Mouse (Mus musculus) forebrain, embryonic 14.5 days (tissue): ENCODE measurements at regions not wholly inside any gene's neighbourhood (a gene's known extent, or its start where the extent isn't known, plus 50 kb on each side); places are given as distances from the start of the nearest gene placed in this dataset.

Source experiments
- ATAC-seq: fragments of 200-750 bp; cut with Nextera tagmentation; 2 replicates; pipeline ENCODE4 v1.8.0; 2017; ENCODE audit warnings: mild to moderate bottlenecking, moderate library complexity
- DNase-seq: peaks from one replicate; pipeline ENCODE4 v3.0.0-alpha.2; 2015; ENCODE audit warnings: low spot score
- H3K27ac ChIP-seq: fragments of 300-500 bp; sonication (generic); 2 replicates; pipeline ENCODE4 v1.5.1; 2014; ENCODE audit warnings: low read depth, mild to moderate bottlenecking, control low read depth, low read length, moderate library complexity
- H3K27me3 ChIP-seq: fragments of 300-500 bp; sonication (generic); replicated peaks from 2 replicates; pipeline ENCODE4 v1.6.1; 2014; ENCODE audit warnings: low read length, control low read depth, mixed read lengths; ENCODE audit not compliant: control insufficient read depth, insufficient read depth
- H3K36me3 ChIP-seq: fragments of 300-500 bp; sonication (generic); 2 replicates; pipeline ENCODE4 v1.6.1; 2014; ENCODE audit warnings: low read length, control low read depth; ENCODE audit not compliant: control insufficient read depth, insufficient read depth
- H3K4me1 ChIP-seq: fragments of 300-500 bp; sonication (generic); 2 replicates; pipeline ENCODE4 v1.6.1; 2014; ENCODE audit warnings: antibody characterized with exemption, low read length, control low read depth; ENCODE audit not compliant: control insufficient read depth, insufficient read depth
- H3K4me2 ChIP-seq: fragments of 300-500 bp; sonication (generic); 2 replicates; pipeline ENCODE4 v1.6.1; 2014; ENCODE audit warnings: mild to moderate bottlenecking, control low read depth, low read length
- H3K4me3 ChIP-seq: fragments of 300-500 bp; sonication (generic); 2 replicates; pipeline ENCODE4 v1.5.1; 2014; ENCODE audit warnings: low read depth, low read length, control low read depth
- H3K9ac ChIP-seq: fragments of 300-500 bp; sonication (generic); 2 replicates; pipeline ENCODE4 v1.6.1; 2014; ENCODE audit warnings: mild to moderate bottlenecking, low read length, control low read depth, moderate library complexity
- H3K9me3 ChIP-seq: fragments of 300-500 bp; sonication (generic); replicated peaks from 2 replicates; pipeline ENCODE4 v1.6.1; 2016; ENCODE audit warnings: low read length, control low read depth, mixed read lengths; ENCODE audit not compliant: control insufficient read depth
- whole genome bisulfite sequencing: fragments of 180-500 bp; shearing (Covaris S2); extraction: QIAGEN DNeasy Blood & Tissue Kit; methylation state at CpG from one replicate; pipeline ENCODE4 v1.1.7; 2014; 5-methylcytosine and 5-hydroxymethylcytosine counted together

DNA sequence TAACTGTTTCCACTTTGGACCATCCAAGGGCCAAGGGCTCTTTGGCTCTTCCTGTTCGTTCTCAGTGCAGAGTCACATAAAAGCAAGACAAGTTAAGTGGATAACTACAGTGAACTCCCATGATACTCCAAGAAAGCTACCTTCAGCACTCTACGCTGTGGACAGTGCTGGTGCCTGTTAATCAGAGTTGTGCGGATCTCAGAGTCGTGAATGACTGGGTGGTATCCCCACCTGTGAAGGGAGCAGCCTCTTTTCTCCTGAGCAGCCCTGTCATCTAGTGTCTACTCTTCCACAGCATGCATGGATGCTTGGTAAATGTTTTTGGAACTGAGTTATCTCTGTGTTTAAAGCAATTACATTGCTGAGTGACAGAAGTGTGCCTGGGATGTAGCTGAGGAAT lies 568.4 kb upstream of the Map3k7 start:
- no peaks in the 10 kb centered on the region for H3K4me1 ChIP-seq
- ATAC-seq (no peak), DNase-seq (no peak)
- H3K4me3 ChIP-seq, result no peak overlapping the region
- no peak overlapping the region for H3K9ac ChIP-seq
- 81% methylated on average over 4 of the region's 4 CpGs for WGBS
- no peak overlapping the region for H3K27ac ChIP-seq
- H3K4me2 ChIP-seq, result no peak overlapping the region
- H3K27me3 ChIP-seq, result no peaks in the 10 kb centered on the region
- H3K9me3 ChIP-seq, result no peaks in the 10 kb centered on the region
- H3K36me3 ChIP-seq, result no peaks in the 10 kb centered on the region

DNA sequence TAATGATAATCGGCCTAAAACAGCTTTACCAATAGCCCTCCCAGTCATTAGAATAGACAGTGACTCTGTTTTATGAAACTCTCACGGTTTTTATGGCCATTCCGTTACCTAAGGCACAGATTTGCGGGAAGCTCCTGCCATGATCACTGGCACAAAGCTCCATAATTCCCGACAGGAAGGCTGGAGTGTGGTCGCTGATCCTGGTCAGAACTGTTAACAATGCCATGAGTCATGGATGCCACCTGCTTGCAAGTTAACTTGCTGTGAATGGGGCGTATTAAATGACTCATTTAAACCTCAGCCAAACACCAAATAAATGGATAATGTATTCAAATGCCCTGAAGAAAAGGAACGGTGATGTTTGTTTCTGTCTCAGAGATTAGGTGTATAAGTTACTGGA lies 559.9 kb upstream of the Map3k7 start:
- Histone ChIP-seq H3K4me1 (peaks cover 8% of the 10 kb centered on the region; the same call in 1 of the 2 replicates), H3K27me3 (no peaks in the 10 kb centered on the region), H3K9ac (no peak overlapping the region), H3K4me3 (no peak overlapping the region), H3K36me3 (no peaks in the 10 kb centered on the region), H3K27ac (no peak overlapping the region), H3K9me3 (no peaks in the 10 kb centered on the region), H3K4me2 (no peak overlapping the region)
- 47% methylated on average over 8 of the region's 8 CpGs for WGBS
- DNase-seq (no peak), ATAC-seq (peak; percentile 42; the same call in 1 of the 2 replicates)

DNA sequence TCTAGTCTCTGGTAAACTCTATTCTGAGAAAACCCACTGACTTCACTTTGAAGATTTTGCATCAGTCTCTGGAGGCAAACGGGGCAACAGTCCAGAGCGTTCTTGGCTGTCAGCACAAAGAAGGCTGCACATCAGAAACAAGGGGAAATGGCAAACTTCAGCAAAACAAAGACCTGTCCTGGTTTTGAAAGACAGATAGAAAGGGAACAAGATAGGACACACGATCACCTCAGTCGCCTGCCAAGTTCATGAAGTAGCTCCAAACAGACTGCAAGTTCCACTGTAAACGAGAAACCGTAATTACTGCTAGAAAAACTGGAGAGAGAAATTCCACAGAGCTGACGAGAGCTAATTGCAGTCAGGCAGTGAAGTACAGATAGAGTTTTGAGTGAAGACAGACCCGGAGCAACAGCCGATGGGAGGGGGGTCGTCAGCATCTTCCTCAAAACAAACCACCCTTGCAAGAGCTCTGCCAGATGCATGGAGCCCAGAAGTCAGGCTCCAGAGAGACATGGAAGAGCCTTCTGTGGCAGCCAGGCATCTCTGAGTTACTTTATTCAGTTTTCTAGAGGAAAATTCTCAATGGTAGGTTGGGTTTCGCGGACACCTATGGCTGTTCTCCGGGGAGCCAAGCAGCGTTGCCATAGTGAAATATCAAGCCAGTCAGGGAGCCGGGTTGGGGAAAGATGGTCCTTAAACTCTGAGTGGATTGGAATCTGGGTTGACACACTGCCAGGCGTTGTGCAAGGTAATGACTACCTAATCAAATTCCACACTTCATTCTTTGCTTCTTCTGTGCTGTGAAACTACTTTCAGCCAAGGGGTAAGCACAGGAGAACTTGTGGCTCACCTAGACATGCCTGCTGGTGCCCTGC lies 558.8 kb upstream of the Map3k7 start:
- peaks cover 10% of the 10 kb centered on the region; the same call in 1 of the 2 replicates for H3K4me1 ChIP-seq
- 34% methylated on average over 16 of the region's 16 CpGs for WGBS
- no peak overlapping the region for H3K4me3 ChIP-seq
- peak overlapping the region; percentile 21; the same call in 1 of the 2 replicates for H3K27ac ChIP-seq
- no peaks in the 10 kb centered on the region for H3K27me3 ChIP-seq
- H3K9ac ChIP-seq, result no peak overlapping the region
- ATAC-seq, result peak; percentile 65
- peak overlapping the region; percentile 32 for H3K4me2 ChIP-seq
- DNase-seq, result peak; percentile 72
- no peaks in the 10 kb centered on the region for H3K36me3 ChIP-seq
- H3K9me3 ChIP-seq, result no peaks in the 10 kb centered on the region

DNA sequence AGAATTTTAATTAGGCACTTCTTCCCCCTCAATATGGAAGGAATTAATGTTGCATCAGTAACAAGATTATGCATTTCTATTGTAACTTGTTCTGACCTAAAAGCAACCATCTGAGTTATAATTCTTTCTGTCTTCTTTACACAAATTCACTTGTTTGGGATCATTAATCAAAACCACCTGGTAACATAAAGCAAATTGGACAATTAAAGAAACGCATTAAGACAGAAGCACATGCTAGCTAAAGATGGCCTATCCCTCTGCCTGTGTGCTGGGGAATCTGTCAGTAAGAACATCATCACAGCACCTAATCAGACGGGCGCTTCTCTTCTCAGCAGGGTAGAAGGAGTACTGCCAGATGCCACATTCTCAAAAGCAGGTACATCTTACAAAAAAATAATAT lies 553.7 kb upstream of the Map3k7 start:
- H3K27ac ChIP-seq, result no peak overlapping the region; the same call in 1 of the 2 replicates
- H3K27me3 ChIP-seq, result no peaks in the 10 kb centered on the region
- no peaks in the 10 kb centered on the region for H3K36me3 ChIP-seq
- no peak overlapping the region for H3K9ac ChIP-seq
- DNase-seq (peak; percentile 41), ATAC-seq (peak; percentile 62)
- H3K4me3 ChIP-seq, result no peak overlapping the region
- no peaks in the 10 kb centered on the region for H3K9me3 ChIP-seq
- H3K4me2 ChIP-seq, result no peak overlapping the region
- peaks cover 9% of the 10 kb centered on the region; the same call in 1 of the 2 replicates for H3K4me1 ChIP-seq
- WGBS, result 59% methylated on average over 3 of the region's 3 CpGs

DNA sequence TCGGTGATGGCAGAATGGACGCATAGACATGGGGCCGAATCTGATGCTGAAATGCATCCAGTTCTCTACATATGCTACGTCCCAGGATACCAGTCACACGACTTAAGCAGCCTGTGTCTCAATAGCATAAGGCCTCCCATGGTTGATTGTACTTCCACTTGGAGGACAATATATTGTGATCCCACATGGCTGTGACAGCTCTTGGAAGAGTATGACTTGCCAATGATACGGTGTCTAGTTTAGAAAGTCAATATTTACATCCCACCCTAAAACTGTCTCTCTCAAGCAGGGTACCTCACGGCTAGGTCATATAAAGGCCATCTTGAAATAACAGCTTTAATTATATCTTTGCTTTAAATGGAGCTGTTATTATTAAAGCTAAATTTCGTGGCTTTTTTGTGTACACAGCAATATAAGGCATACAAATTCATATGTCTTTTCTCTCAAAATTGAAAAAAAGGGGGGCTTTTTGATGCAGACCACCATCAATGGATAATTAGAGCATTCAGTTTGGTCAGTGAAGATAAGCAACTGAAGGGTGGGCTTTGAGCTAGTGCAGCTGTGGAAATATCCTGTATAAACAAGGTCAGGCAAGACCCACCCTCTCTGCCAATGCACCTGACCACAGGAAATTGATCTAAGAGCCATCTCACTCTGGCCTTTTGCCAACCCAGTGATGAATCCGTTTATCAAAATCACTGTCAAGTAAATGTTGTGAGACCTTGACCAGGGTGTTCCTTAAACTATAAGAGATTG lies 551.9 kb upstream of the Map3k7 start:
- Histone ChIP-seq H3K27ac (no peak overlapping the region), H3K36me3 (no peaks in the 10 kb centered on the region), H3K9me3 (no peaks in the 10 kb centered on the region), H3K9ac (no peak overlapping the region), H3K4me1 (peaks cover 4% of the 10 kb centered on the region; the same call in 1 of the 2 replicates), H3K27me3 (no peaks in the 10 kb centered on the region), H3K4me2 (no peak overlapping the region), H3K4me3 (no peak overlapping the region)
- DNase-seq (no peak), ATAC-seq (no peak)
- 85% methylated on average over 9 of the region's 9 CpGs for WGBS

DNA sequence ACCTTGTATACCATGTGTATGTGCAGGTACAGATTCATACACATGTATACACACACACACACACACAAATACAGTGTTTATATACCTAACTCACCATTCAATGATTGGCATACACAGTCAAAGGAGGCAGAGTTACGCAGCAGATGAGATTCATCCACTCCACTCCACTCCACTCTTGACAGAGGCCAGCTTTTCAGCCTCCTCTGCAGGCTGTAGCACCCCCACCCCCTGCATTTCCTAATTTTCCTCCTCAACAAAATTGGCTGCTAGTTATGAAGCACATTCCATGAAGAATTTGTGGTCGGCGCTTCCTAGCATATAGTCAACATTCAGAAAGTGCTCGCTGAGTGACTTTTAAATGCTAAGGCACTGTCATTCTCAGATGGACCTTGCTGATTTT lies 546.7 kb upstream of the Map3k7 start:
- H3K36me3 ChIP-seq, result no peaks in the 10 kb centered on the region
- no peaks in the 10 kb centered on the region for H3K4me1 ChIP-seq
- no peaks in the 10 kb centered on the region; the same call in 1 of the 2 replicates for H3K9me3 ChIP-seq
- no peak for ATAC-seq
- no peak overlapping the region for H3K4me3 ChIP-seq
- H3K27me3 ChIP-seq, result no peaks in the 10 kb centered on the region
- no peak overlapping the region for H3K4me2 ChIP-seq
- DNase-seq, result no peak
- 92% methylated on average over 4 of the region's 4 CpGs for WGBS
- no peak overlapping the region for H3K27ac ChIP-seq
- no peak overlapping the region for H3K9ac ChIP-seq

DNA sequence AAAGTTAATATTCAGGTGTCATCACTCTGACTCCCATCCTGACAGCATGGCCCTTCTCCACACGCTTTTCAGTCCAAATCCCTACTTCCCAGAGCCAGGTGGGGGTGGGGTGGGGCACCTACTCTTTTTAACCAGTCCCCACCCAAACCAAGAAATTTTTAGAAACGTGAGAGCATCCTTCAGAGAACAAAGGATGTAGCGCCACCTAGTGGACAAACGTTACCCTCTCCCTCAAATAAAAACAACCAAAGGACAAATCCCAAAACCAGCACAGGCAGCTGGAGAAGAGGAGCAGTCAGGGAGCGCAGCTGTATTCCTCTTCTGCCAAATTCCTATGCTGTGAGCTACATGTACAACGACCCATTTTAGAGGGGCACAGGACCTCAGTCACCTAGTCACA lies 544.7 kb upstream of the Map3k7 start:
- H3K4me3 ChIP-seq, result no peak overlapping the region
- no peak overlapping the region for H3K27ac ChIP-seq
- WGBS, result 10% methylated on average over 6 of the region's 6 CpGs
- ATAC-seq (peak; percentile 66), DNase-seq (peak; percentile 88)
- H3K36me3 ChIP-seq, result no peaks in the 10 kb centered on the region
- no peaks in the 10 kb centered on the region for H3K27me3 ChIP-seq
- H3K9ac ChIP-seq, result no peak overlapping the region
- H3K4me2 ChIP-seq, result no peak overlapping the region
- no peaks in the 10 kb centered on the region for H3K4me1 ChIP-seq
- no peaks in the 10 kb centered on the region; the same call in 1 of the 2 replicates for H3K9me3 ChIP-seq

DNA sequence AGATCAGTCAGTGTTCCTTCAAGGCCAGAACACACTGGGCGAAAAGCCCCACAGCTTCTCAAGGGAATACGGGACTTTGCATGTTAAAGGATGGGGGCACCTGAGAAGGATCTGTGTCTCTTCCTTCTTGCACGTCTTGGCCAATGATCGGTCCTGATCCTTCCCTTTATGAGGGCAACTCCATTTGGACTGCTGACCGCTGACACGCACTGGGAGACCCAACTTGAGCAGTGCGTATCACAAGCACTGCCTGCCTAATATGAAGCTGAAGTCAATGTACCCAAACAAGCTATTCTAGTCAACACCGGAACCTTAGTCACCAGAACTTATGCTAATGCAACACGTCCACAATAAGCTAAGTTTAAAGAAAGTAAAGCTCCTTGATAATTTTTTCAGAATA lies 543.7 kb upstream of the Map3k7 start:
- H3K36me3 ChIP-seq, result no peaks in the 10 kb centered on the region
- no peaks in the 10 kb centered on the region; the same call in 1 of the 2 replicates for H3K9me3 ChIP-seq
- no peak overlapping the region for H3K4me3 ChIP-seq
- no peak for DNase-seq
- WGBS, result 90% methylated on average over 9 of the region's 9 CpGs
- no peaks in the 10 kb centered on the region for H3K4me1 ChIP-seq
- H3K27me3 ChIP-seq, result no peaks in the 10 kb centered on the region
- ATAC-seq, result no peak
- H3K27ac ChIP-seq, result no peak overlapping the region
- no peak overlapping the region for H3K4me2 ChIP-seq
- H3K9ac ChIP-seq, result no peak overlapping the region

- no peak for DNase-seq
- 72% methylated on average over 5 of the region's 5 CpGs for WGBS
- Histone ChIP-seq H3K27me3 (no peaks in the 10 kb centered on the region), H3K9me3 (no peaks in the 10 kb centered on the region; the same call in 1 of the 2 replicates), H3K9ac (no peak overlapping the region), H3K36me3 (no peaks in the 10 kb centered on the region), H3K4me3 (no peak overlapping the region), H3K27ac (no peak overlapping the region), H3K4me2 (no peak overlapping the region), H3K4me1 (no peaks in the 10 kb centered on the region)
- ATAC-seq, result no peak
Observed at GRCm38 (mm10) chr4:31421386-31421785, 542.5 kb upstream of the Map3k7 start.
